Mouse (Mus musculus) forebrain, embryonic 15.5 days (tissue): ENCODE data around the gene Slc6a20a. TPM values are rescaled to one million over a fixed set of nuclear protein-coding genes. Genes with fewer than 3 reads are reported as not detected.

Experiments used
- ATAC-seq: fragments of 200-750 bp; cut with Nextera tagmentation; replicated peaks from 2 replicates; pipeline ENCODE4 v1.8.0; 2017; ENCODE audit warnings: mild to moderate bottlenecking, moderate TSS enrichment, moderate library complexity
- H3K27ac ChIP-seq: fragments of 300-500 bp; sonication (generic); replicated peaks from 2 replicates; pipeline ENCODE4 v1.5.1; 2015; ENCODE audit warnings: mild to moderate bottlenecking, inconsistent platforms
- H3K27me3 ChIP-seq: fragments of 300-500 bp; sonication (generic); 2 replicates; pipeline ENCODE4 v1.6.1; 2015; ENCODE audit warnings: inconsistent platforms
- H3K36me3 ChIP-seq: fragments of 300-500 bp; sonication (generic); 2 replicates; pipeline ENCODE4 v1.6.1; 2015; ENCODE audit warnings: mild to moderate bottlenecking, inconsistent platforms
- H3K4me1 ChIP-seq: fragments of 300-500 bp; sonication (generic); 2 replicates; pipeline ENCODE4 v1.6.1; 2015; ENCODE audit warnings: inconsistent platforms
- H3K4me2 ChIP-seq: fragments of 300-500 bp; sonication (generic); replicated peaks from 2 replicates; pipeline ENCODE4 v1.6.1; 2015; ENCODE audit warnings: mild to moderate bottlenecking, inconsistent platforms
- H3K4me3 ChIP-seq: fragments of 300-500 bp; sonication (generic); 2 replicates; pipeline ENCODE4 v1.5.1; 2015; ENCODE audit warnings: mild to moderate bottlenecking, inconsistent platforms
- H3K9ac ChIP-seq: fragments of 300-500 bp; sonication (generic); replicated peaks from 2 replicates; pipeline ENCODE4 v1.6.1; 2015; ENCODE audit warnings: mild to moderate bottlenecking, inconsistent platforms
- H3K9me3 ChIP-seq: fragments of 300-500 bp; sonication (generic); 2 replicates; pipeline ENCODE4 v1.6.1; 2016; ENCODE audit warnings: inconsistent platforms
- WGBS: fragments of 180-500 bp; shearing (Covaris S2); methylation state at CpG from one replicate; pipeline ENCODE4 v1.1.7; 2015; ENCODE audit warnings: mixed read lengths; 5-methylcytosine and 5-hydroxymethylcytosine counted together
- polyA plus RNA-seq: library from polyadenylated mRNA; unstranded; fragments of >200 nt; fragmentation: Nextera tagmentation; extraction: Ambion mirVana; gene quantifications from 2 replicates; pipeline ENCODE4 v1.2.1, GENCODE M21; 2015

Gene Slc6a20a
- 2.8 and 3.1 TPM in 2 replicates for polyA plus RNA-seq

GRCm38 (mm10) chr9:123678327-123679105 lies at the start of gene Slc6a20a, which contains the start of gene Ccr9:
TSS of gene Slc6a20a (minus strand) at chr9:123678885.
TSS of gene Ccr9 (plus strand) at chr9:123678439.
- Histone ChIP-seq H3K27ac (no peak within 1 kb of the TSS), H3K9ac (peak within 1 kb of the TSS; percentile 37), H3K4me2 (peak within 1 kb of the TSS; percentile 79), H3K4me3 (peak within 1 kb of the TSS; percentile 42), H3K36me3 (no peaks in the 10 kb centered on the region), H3K9me3 (no peaks in the 10 kb centered on the region), H3K27me3 (peaks cover 41% of the 10 kb centered on the region), H3K4me1 (peaks cover 8% of the 10 kb centered on the region)
- WGBS, result 2% methylated on average over 73 of the region's 73 CpGs
- ATAC-seq, result 0 out of 2 replicates have a peak, but pooled peaks have one; percentile 48

- Histone ChIP-seq H3K9me3 (no peaks in the 10 kb centered on the region), H3K9ac (no peak overlapping the region), H3K27me3 (no peaks in the 10 kb centered on the region), H3K36me3 (no peaks in the 10 kb centered on the region), H3K27ac (no peak overlapping the region), H3K4me2 (no peak overlapping the region), H3K4me1 (0 out of 2 replicates have a peak, but pooled peaks cover 2% of the 10 kb centered on the region), H3K4me3 (no peak overlapping the region)
- WGBS, result 75% methylated on average over 2 of the region's 2 CpGs
- ATAC-seq, result no peak
Measured at GRCm38 (mm10) chr9:123722737-123723493, 44.2 kb upstream of the Slc6a20a start.

GRCm38 (mm10) chr9:123717186-123718008 lies 38.7 kb upstream of the Slc6a20a start, which contains the start of gene Lztfl1:
TSS of gene Lztfl1 (minus strand) at chr9:123717697.
- Histone ChIP-seq H3K9me3 (no peaks in the 10 kb centered on the region), H3K36me3 (no peaks in the 10 kb centered on the region; the same call in 1 of the 2 replicates), H3K27me3 (no peaks in the 10 kb centered on the region), H3K4me2 (peak within 1 kb of the TSS; percentile 59), H3K4me3 (peak within 1 kb of the TSS; percentile 80), H3K9ac (peak within 1 kb of the TSS; percentile 63), H3K4me1 (peaks cover 15% of the 10 kb centered on the region), H3K27ac (peak within 1 kb of the TSS; percentile 73)
- under 1% methylated on average over 55 of the region's 55 CpGs for WGBS
- peak; percentile 99 for ATAC-seq

- Histone ChIP-seq H3K9ac (0 out of 2 replicates have a peak overlapping the region, but pooled peaks have one; percentile 15), H3K27me3 (no peaks in the 10 kb centered on the region), H3K4me3 (no peak overlapping the region), H3K27ac (no peak overlapping the region), H3K4me2 (peak overlapping the region; percentile 59; the same call in 1 of the 2 replicates), H3K36me3 (peaks cover 8% of the 10 kb centered on the region), H3K4me1 (peaks cover 15% of the 10 kb centered on the region), H3K9me3 (no peaks in the 10 kb centered on the region)
- 76% methylated on average over 3 of the region's 3 CpGs for WGBS
- ATAC-seq, result no peak
Measured at GRCm38 (mm10) chr9:123716301-123716700, 37.6 kb upstream of the Slc6a20a start.

GRCm38 (mm10) chr9:123713111-123713510 lies 34.4 kb upstream of the Slc6a20a start:
- WGBS, result 84% methylated on average over 2 of the region's 2 CpGs
- H3K27me3 ChIP-seq, result no peaks in the 10 kb centered on the region

GRCm38 (mm10) chr9:123709226-123709625 lies 30.5 kb upstream of the Slc6a20a start:
- Histone ChIP-seq H3K4me2 (no peak overlapping the region), H3K4me1 (no peaks in the 10 kb centered on the region), H3K9ac (no peak overlapping the region), H3K27ac (no peak overlapping the region), H3K9me3 (no peaks in the 10 kb centered on the region), H3K36me3 (peaks cover 49% of the 10 kb centered on the region), H3K4me3 (no peak overlapping the region), H3K27me3 (no peaks in the 10 kb centered on the region)
- no peak for ATAC-seq
- 45% methylated on average over 2 of the region's 2 CpGs for WGBS

More at GRCm38 (mm10) chr9:123713111-123713510, 34.4 kb upstream of the Slc6a20a start:
- no peak overlapping the region for H3K4me2 ChIP-seq
- peaks cover 31% of the 10 kb centered on the region for H3K36me3 ChIP-seq
- no peak for ATAC-seq
- no peak overlapping the region for H3K9ac ChIP-seq
- no peak overlapping the region for H3K4me3 ChIP-seq
- H3K9me3 ChIP-seq, result no peaks in the 10 kb centered on the region
- no peak overlapping the region for H3K27ac ChIP-seq
- H3K4me1 ChIP-seq, result peaks cover 14% of the 10 kb centered on the region

- H3K4me1 ChIP-seq, result no peaks in the 10 kb centered on the region
- 74% methylated on average over 5 of the region's 5 CpGs for WGBS
- H3K27ac ChIP-seq, result no peak overlapping the region
- H3K4me3 ChIP-seq, result no peak overlapping the region
- no peak overlapping the region for H3K9ac ChIP-seq
- peaks cover 36% of the 10 kb centered on the region for H3K36me3 ChIP-seq
- H3K9me3 ChIP-seq, result no peaks in the 10 kb centered on the region
- H3K4me2 ChIP-seq, result no peak overlapping the region
- ATAC-seq, result no peak
- H3K27me3 ChIP-seq, result no peaks in the 10 kb centered on the region
Measured at GRCm38 (mm10) chr9:123701822-123702221, 23.1 kb upstream of the Slc6a20a start.

- Histone ChIP-seq H3K4me2 (no peak overlapping the region), H3K36me3 (peaks cover 36% of the 10 kb centered on the region), H3K27me3 (no peaks in the 10 kb centered on the region), H3K4me3 (no peak overlapping the region), H3K9me3 (no peaks in the 10 kb centered on the region), H3K27ac (no peak overlapping the region), H3K9ac (no peak overlapping the region), H3K4me1 (no peaks in the 10 kb centered on the region)
- 85% methylated on average over 3 of the region's 3 CpGs for WGBS
- ATAC-seq, result no peak
Measured at GRCm38 (mm10) chr9:123695634-123696302, 17.1 kb upstream of the Slc6a20a start.

GRCm38 (mm10) chr9:123688227-123688626 lies 9.5 kb upstream of the Slc6a20a start:
- Histone ChIP-seq H3K36me3 (peaks cover 15% of the 10 kb centered on the region; the same call in 1 of the 2 replicates), H3K4me1 (no peaks in the 10 kb centered on the region), H3K27me3 (no peaks in the 10 kb centered on the region), H3K9ac (no peak overlapping the region), H3K4me2 (no peak overlapping the region), H3K9me3 (no peaks in the 10 kb centered on the region), H3K4me3 (no peak overlapping the region), H3K27ac (no peak overlapping the region)
- ATAC-seq, result no peak
- WGBS, result 84% methylated on average over 1 of the region's 1 CpGs

- Histone ChIP-seq H3K36me3 (0 out of 2 replicates have a peak, but pooled peaks cover 2% of the 10 kb centered on the region), H3K9me3 (no peaks in the 10 kb centered on the region), H3K27me3 (0 out of 2 replicates have a peak, but pooled peaks cover 1% of the 10 kb centered on the region), H3K9ac (no peak overlapping the region), H3K4me2 (no peak overlapping the region), H3K4me1 (no peaks in the 10 kb centered on the region), H3K27ac (no peak overlapping the region), H3K4me3 (no peak overlapping the region)
- no peak for ATAC-seq
- 66% methylated on average over 5 of the region's 5 CpGs for WGBS
Measured at GRCm38 (mm10) chr9:123686206-123686605, 7.5 kb upstream of the Slc6a20a start.

- Histone ChIP-seq H3K9ac (no peak overlapping the region), H3K4me2 (no peak overlapping the region), H3K27me3 (peaks cover 19% of the 10 kb centered on the region), H3K4me1 (peaks cover 2% of the 10 kb centered on the region), H3K27ac (no peak overlapping the region), H3K4me3 (no peak overlapping the region), H3K9me3 (no peaks in the 10 kb centered on the region), H3K36me3 (no peaks in the 10 kb centered on the region)
- 59% methylated on average over 3 of the region's 3 CpGs for WGBS
- no peak for ATAC-seq
Measured at GRCm38 (mm10) chr9:123683704-123684103, 5.0 kb upstream of the Slc6a20a start.
